Mouse (Mus musculus): Measurements from ENCODE around the gene Gm10645. TPM values are rescaled to one million over a fixed set of nuclear protein-coding genes. Genes with fewer than 3 reads are reported as not detected.
A peak's percentile ranks its signal among the peaks of the same experiment; 100 is the strongest.

Gene Gm10645
- polyA plus RNA-seq, 1 experiment from 2014 or later: 2.8 TPM

- ATAC-seq (replicated peaks; ENCODE audit: low FRiP score) (no peak), DNase-seq (ENCODE audit: low spot score) (no peak)
- no peak overlapping the region for H3K4me3 ChIP-seq (ENCODE audit: low read depth, low read length)
- H3K4me1 ChIP-seq (replicated peaks; ENCODE audit: control insufficient read depth, insufficient read depth, low read length): no peaks in the 10 kb centered on the region; the same call in 1 of the 2 replicates
- no peak overlapping the region for H3K27ac ChIP-seq (ENCODE audit: low read depth, low read length)
- no peak overlapping the region for H3K9ac ChIP-seq (ENCODE audit: low read length)
- no peak overlapping the region for H3K4me2 ChIP-seq (ENCODE audit: low read depth, low read length, severe bottlenecking)
- H3K36me3 ChIP-seq (ENCODE audit: control insufficient read depth, insufficient read depth, low read length): no peaks in the 10 kb centered on the region
- 69% methylated on average over 6 of the region's 6 CpGs for WGBS
- no peaks in the 10 kb centered on the region for H3K9me3 ChIP-seq (ENCODE audit: control insufficient read depth, low read length)
- H3K27me3 ChIP-seq (ENCODE audit: control insufficient read depth, insufficient read depth, low read length): no peaks in the 10 kb centered on the region
Observed at GRCm38 (mm10) chr8:83196088-83196487, 30.1 kb upstream of the Gm10645 start.

- ATAC-seq (replicated peaks; ENCODE audit: low FRiP score): no peak
- Histone ChIP-seq H3K9ac (ENCODE audit: low read length) (no peak overlapping the region), H3K36me3 (ENCODE audit: control insufficient read depth, insufficient read depth, low read length) (no peaks in the 10 kb centered on the region), H3K4me2 (ENCODE audit: low read depth, low read length, severe bottlenecking) (no peak overlapping the region), H3K27me3 (ENCODE audit: control insufficient read depth, insufficient read depth, low read length) (no peaks in the 10 kb centered on the region), H3K4me3 (ENCODE audit: low read depth, low read length) (no peak overlapping the region), H3K9me3 (ENCODE audit: control insufficient read depth, low read length) (no peaks in the 10 kb centered on the region), H3K27ac (ENCODE audit: low read depth, low read length) (no peak overlapping the region), H3K4me1 (replicated peaks; ENCODE audit: control insufficient read depth, insufficient read depth, low read length) (no peaks in the 10 kb centered on the region)
- no peak for DNase-seq (ENCODE audit: low spot score)
- 71% methylated on average over 4 of the region's 4 CpGs for WGBS
Observed at GRCm38 (mm10) chr8:83189538-83190095, 23.6 kb upstream of the Gm10645 start.

DNA sequence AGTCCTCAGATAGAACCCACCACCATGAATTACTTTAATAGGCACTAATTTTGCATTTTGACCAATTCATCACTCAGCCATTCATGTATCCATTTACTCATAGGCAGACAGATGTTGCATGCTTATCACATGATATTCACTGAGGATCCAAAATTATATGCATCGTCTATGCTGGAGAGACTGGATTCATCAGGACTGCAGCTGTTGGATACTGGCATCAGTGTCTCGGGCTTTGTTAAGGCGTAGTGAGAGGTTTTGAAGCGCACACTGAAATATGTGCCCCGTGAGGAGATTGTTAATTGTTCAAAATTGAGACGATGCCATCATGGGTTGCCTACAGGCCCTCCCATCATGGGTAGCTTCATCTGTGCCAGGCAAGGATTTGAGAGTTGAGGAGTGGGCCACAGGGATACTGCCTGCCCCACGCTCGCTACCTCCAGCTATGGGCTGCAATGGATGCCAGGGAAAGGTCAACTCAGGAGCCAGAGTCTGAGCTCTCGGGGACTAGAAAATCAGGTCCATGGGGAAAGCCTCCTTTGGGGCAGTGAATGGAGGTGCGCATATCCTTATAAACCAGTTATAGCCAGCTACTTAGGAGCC lies 21.5 kb upstream of the Gm10645 start:
- Histone ChIP-seq H3K4me2 (ENCODE audit: low read depth, low read length, severe bottlenecking) (no peak overlapping the region), H3K4me3 (ENCODE audit: low read depth, low read length) (no peak overlapping the region), H3K4me1 (replicated peaks; ENCODE audit: control insufficient read depth, insufficient read depth, low read length) (no peaks in the 10 kb centered on the region), H3K9ac (ENCODE audit: low read length) (no peak overlapping the region), H3K36me3 (ENCODE audit: control insufficient read depth, insufficient read depth, low read length) (no peaks in the 10 kb centered on the region), H3K27ac (ENCODE audit: low read depth, low read length) (no peak overlapping the region), H3K9me3 (ENCODE audit: control insufficient read depth, low read length) (no peaks in the 10 kb centered on the region), H3K27me3 (ENCODE audit: control insufficient read depth, insufficient read depth, low read length) (no peaks in the 10 kb centered on the region)
- WGBS: 93% methylated on average over 10 of the region's 10 CpGs
- no peak for ATAC-seq (replicated peaks; ENCODE audit: low FRiP score)
- no peak for DNase-seq (ENCODE audit: low spot score)

DNA sequence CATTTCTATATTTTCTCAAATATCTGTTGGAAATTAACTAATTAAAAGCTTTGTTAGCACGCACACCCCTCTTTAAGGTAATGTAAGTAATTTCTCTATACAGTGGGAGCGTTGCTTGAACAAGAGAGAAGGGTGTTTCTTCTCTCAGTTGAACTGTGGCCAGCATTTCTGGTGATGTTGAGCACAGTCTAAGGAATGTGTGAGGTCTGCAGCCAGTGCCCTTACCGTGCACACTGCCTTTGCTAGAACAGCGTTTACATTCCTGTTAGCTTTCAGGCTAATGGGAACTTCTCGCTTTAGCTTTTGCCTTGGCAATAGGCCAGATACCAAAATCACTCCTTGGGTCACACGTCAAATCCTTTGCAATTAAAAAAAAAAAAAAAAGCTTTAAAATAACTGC lies 20.4 kb upstream of the Gm10645 start:
- H3K9ac ChIP-seq (ENCODE audit: low read length): no peak overlapping the region
- no peak overlapping the region for H3K27ac ChIP-seq (ENCODE audit: low read depth, low read length)
- no peak overlapping the region for H3K4me2 ChIP-seq (ENCODE audit: low read depth, low read length, severe bottlenecking)
- WGBS: 79% methylated on average over 6 of the region's 6 CpGs
- no peaks in the 10 kb centered on the region for H3K4me1 ChIP-seq (replicated peaks; ENCODE audit: control insufficient read depth, insufficient read depth, low read length)
- H3K36me3 ChIP-seq (ENCODE audit: control insufficient read depth, insufficient read depth, low read length): no peaks in the 10 kb centered on the region
- no peaks in the 10 kb centered on the region for H3K27me3 ChIP-seq (ENCODE audit: control insufficient read depth, insufficient read depth, low read length)
- no peaks in the 10 kb centered on the region for H3K9me3 ChIP-seq (ENCODE audit: control insufficient read depth, low read length)
- DNase-seq (ENCODE audit: low spot score) (no peak), ATAC-seq (replicated peaks; ENCODE audit: low FRiP score) (no peak)
- H3K4me3 ChIP-seq (ENCODE audit: low read depth, low read length): no peak overlapping the region

- ATAC-seq (replicated peaks; ENCODE audit: low FRiP score): no peak
Observed at GRCm38 (mm10) chr8:83182784-83183183, 16.8 kb upstream of the Gm10645 start.

DNA sequence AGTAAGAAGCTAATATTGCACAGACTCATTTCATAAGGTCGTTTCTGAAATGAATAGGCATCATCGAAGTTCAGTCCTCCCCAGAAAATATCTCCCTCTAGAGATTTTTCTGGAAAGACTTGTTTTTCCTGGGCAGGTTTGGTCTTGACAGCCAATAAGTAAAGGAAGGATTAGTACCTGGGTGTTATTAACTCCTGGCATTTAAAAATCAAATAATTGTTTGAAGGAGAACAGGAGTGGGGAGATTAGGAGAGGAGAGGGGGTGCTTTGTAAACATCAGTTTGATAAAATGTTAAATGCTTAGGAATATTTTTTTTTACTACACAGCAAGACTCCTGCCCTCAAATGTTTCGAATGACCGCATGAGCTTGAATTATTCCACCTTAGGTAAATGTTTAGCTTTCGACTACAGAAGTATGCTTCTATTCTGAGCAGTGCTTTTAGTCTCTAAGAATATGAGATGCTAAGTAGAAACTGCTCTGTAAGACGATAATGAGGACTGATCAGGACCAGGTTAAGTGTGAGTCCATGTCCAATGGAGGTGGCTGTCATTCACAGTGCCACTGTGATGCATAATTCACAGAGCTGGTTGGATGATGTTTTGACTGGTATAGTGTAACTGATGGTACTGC lies 16.0 kb upstream of the Gm10645 start:
- peaks cover 4% of the 10 kb centered on the region; the same call in 1 of the 2 replicates for H3K4me1 ChIP-seq (replicated peaks; ENCODE audit: control insufficient read depth, insufficient read depth, low read length)
- ATAC-seq (replicated peaks; ENCODE audit: low FRiP score): no peak
- H3K27me3 ChIP-seq (ENCODE audit: control insufficient read depth, insufficient read depth, low read length): no peaks in the 10 kb centered on the region
- no peak overlapping the region for H3K9ac ChIP-seq (ENCODE audit: low read length)
- H3K9me3 ChIP-seq (ENCODE audit: control insufficient read depth, low read length): no peaks in the 10 kb centered on the region
- no peaks in the 10 kb centered on the region for H3K36me3 ChIP-seq (ENCODE audit: control insufficient read depth, insufficient read depth, low read length)
- no peak overlapping the region for H3K4me3 ChIP-seq (ENCODE audit: low read depth, low read length)
- WGBS: 84% methylated on average over 6 of the region's 6 CpGs
- H3K27ac ChIP-seq (ENCODE audit: low read depth, low read length): no peak overlapping the region
- no peak for DNase-seq (ENCODE audit: low spot score)
- no peak overlapping the region for H3K4me2 ChIP-seq (ENCODE audit: low read depth, low read length, severe bottlenecking)

More at GRCm38 (mm10) chr8:83182784-83183183, 16.8 kb upstream of the Gm10645 start:
- DNase-seq (ENCODE audit: low spot score): no peak
- Histone ChIP-seq H3K4me2 (ENCODE audit: low read depth, low read length, severe bottlenecking) (no peak overlapping the region), H3K27me3 (ENCODE audit: control insufficient read depth, insufficient read depth, low read length) (no peaks in the 10 kb centered on the region), H3K9ac (ENCODE audit: low read length) (no peak overlapping the region), H3K4me3 (ENCODE audit: low read depth, low read length) (no peak overlapping the region), H3K27ac (ENCODE audit: low read depth, low read length) (no peak overlapping the region), H3K4me1 (replicated peaks; ENCODE audit: control insufficient read depth, insufficient read depth, low read length) (peaks cover 2% of the 10 kb centered on the region; the same call in 1 of the 2 replicates), H3K9me3 (ENCODE audit: control insufficient read depth, low read length) (no peaks in the 10 kb centered on the region), H3K36me3 (ENCODE audit: control insufficient read depth, insufficient read depth, low read length) (no peaks in the 10 kb centered on the region)
- WGBS: 82% methylated on average over 5 of the region's 5 CpGs

GRCm38 (mm10) chr8:83178228-83178742 lies 12.3 kb upstream of the Gm10645 start:
- 9% methylated on average over 9 of the region's 9 CpGs for WGBS
- no peak for DNase-seq (ENCODE audit: low spot score)
- ATAC-seq (replicated peaks; ENCODE audit: low FRiP score): peak; percentile 48
- H3K4me3 ChIP-seq (ENCODE audit: low read depth, low read length): no peak overlapping the region
- no peak overlapping the region for H3K9ac ChIP-seq (ENCODE audit: low read length)
- H3K36me3 ChIP-seq (ENCODE audit: control insufficient read depth, insufficient read depth, low read length): no peaks in the 10 kb centered on the region
- H3K4me1 ChIP-seq (replicated peaks; ENCODE audit: control insufficient read depth, insufficient read depth, low read length): peaks cover 4% of the 10 kb centered on the region; the same call in 1 of the 2 replicates
- no peaks in the 10 kb centered on the region for H3K27me3 ChIP-seq (ENCODE audit: control insufficient read depth, insufficient read depth, low read length)
- H3K27ac ChIP-seq (ENCODE audit: low read depth, low read length): no peak overlapping the region
- H3K4me2 ChIP-seq (ENCODE audit: low read depth, low read length, severe bottlenecking): no peak overlapping the region
- no peaks in the 10 kb centered on the region for H3K9me3 ChIP-seq (ENCODE audit: control insufficient read depth, low read length)

DNA sequence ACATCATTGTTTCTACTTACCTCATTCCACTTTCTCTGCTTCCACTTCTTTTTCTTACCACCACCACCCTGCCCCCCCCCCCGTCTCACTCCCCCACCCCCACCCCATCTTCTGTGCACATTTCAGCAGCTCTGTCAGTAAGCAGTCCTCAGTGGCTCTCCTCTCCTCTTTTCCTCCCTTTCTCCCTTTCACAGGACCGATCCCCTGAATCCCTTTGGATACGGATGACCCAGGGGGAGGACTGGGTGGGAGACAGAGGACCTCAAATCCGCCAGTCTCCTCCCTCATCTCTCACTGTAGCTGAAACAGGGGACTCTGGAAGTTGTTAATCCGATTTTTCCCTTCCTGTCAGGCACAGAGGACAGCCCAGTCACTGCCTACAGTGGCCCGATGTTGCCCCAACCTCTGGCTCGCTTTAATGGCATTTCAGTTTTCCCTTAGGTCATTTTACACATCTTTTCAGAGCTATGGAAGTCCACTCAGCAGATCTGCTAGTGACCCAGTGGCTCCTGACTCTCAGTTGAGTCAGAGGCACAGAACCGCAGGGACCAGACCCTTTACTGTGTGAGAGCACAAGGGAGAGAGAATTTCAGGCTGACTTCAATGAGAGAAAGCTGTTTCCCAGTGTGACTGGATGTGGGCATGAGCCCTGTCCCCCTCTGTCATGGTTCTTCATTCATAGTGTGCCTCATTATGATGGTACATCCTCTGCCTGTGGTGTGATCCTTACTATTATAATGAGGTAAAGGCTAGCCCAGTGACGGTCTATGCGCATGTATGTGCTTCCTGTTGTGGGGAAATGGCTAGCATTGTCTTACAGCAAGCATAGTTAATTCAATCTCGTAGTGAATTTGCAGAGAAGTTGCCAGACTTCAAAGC lies 11.6 kb upstream of the Gm10645 start:
- ATAC-seq (replicated peaks; ENCODE audit: low FRiP score) (peak; percentile 49), DNase-seq (ENCODE audit: low spot score) (no peak)
- H3K9ac ChIP-seq (ENCODE audit: low read length): no peak overlapping the region
- no peak overlapping the region for H3K4me3 ChIP-seq (ENCODE audit: low read depth, low read length)
- peaks cover 4% of the 10 kb centered on the region; the same call in 1 of the 2 replicates for H3K4me1 ChIP-seq (replicated peaks; ENCODE audit: control insufficient read depth, insufficient read depth, low read length)
- no peak overlapping the region for H3K4me2 ChIP-seq (ENCODE audit: low read depth, low read length, severe bottlenecking)
- peak overlapping the region; percentile 39; the same call in 1 of the 2 replicates for H3K27ac ChIP-seq (ENCODE audit: low read depth, low read length)
- no peaks in the 10 kb centered on the region for H3K9me3 ChIP-seq (ENCODE audit: control insufficient read depth, low read length)
- whole genome bisulfite sequencing: 13% methylated on average over 11 of the region's 11 CpGs
- no peaks in the 10 kb centered on the region for H3K27me3 ChIP-seq (ENCODE audit: control insufficient read depth, insufficient read depth, low read length)
- H3K36me3 ChIP-seq (ENCODE audit: control insufficient read depth, insufficient read depth, low read length): no peaks in the 10 kb centered on the region
